Mouse (Mus musculus) erythroblast, embryonic 14.5 days (primary cell): ENCODE results near the gene Mob4.

Experiments
- GATA1 ChIP-seq: IDR thresholded peaks from 2 replicates; pipeline ENCODE4 v1.6.1; 2012; ENCODE audit warnings: low read length, inconsistent platforms, mixed read lengths
- TAL1 ChIP-seq: IDR thresholded peaks from 3 replicates; pipeline ENCODE4 v1.6.1; 2012; ENCODE audit warnings: low read length, inconsistent platforms, mixed read lengths

DNA sequence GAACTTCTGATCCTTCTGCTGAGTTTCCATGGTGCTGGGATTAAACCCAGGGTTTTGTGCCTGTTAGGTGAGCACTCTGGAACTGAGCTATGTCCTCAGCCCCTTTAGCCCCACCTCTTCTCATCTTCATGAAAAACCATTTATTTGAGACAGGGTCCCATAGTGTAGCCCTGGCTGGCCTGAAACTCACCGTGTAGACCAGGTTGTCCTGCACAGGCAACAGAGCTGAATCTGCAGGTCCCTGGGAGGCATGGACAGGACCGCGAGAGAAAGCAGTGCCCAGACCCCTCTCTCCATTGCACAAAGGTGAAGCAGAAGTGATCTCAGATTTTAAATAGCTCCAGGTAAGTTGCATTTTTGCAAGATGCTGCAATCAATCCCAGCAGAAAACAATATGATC is 29.2 kb downstream of the Mob4 start:
- no peak for TF ChIP-seq TAL1
- TF ChIP-seq GATA1: no peak
